Mouse (Mus musculus): ENCODE measurements at regions not wholly inside any gene's neighbourhood (a gene's known extent, or its start where the extent isn't known, plus 50 kb on each side); places are given as distances from the start of the nearest gene placed in this dataset.

- ATAC-seq (ENCODE audit: insufficient read depth, low read depth) (no peak), DNase-seq (ENCODE audit: low spot score) (no peak)
- no peaks in the 10 kb centered on the region for H3K27me3 ChIP-seq (ENCODE audit: control insufficient read depth, insufficient read depth, low read length)
- H3K27ac ChIP-seq (ENCODE audit: low read depth), result no peak overlapping the region
- no peaks in the 10 kb centered on the region for H3K4me1 ChIP-seq (ENCODE audit: control insufficient read depth, insufficient read depth)
- H3K4me3 ChIP-seq (ENCODE audit: low read depth, low read length), result no peak overlapping the region
- no peak overlapping the region for H3K4me2 ChIP-seq (ENCODE audit: low read depth, low read length)
- WGBS, result 86% methylated on average over 4 of the region's 4 CpGs
- no peak overlapping the region for H3K9ac ChIP-seq (replicated peaks; ENCODE audit: low read depth, low read length)
- H3K9me3 ChIP-seq (replicated peaks; ENCODE audit: control insufficient read depth, low read length), result no peaks in the 10 kb centered on the region
- TF ChIP-seq EP300 (IDR thresholded peaks at IDR 0.05; ENCODE audit: low read depth) (no peak), CTCF (IDR thresholded peaks at IDR 0.05; ENCODE audit: low read depth) (no peak)
- H3K36me3 ChIP-seq (replicated peaks; ENCODE audit: control insufficient read depth, insufficient read depth, low read length), result no peaks in the 10 kb centered on the region
These were observed 400.1 kb downstream of the Ttll7 start for GRCm38 (mm10) chr3:147252226-147252788.

GRCm38 (mm10) chr3:147252812-147253211 lies 400.6 kb downstream of the Ttll7 start:
- Histone ChIP-seq H3K36me3 (replicated peaks; ENCODE audit: control insufficient read depth, insufficient read depth, low read length) (no peaks in the 10 kb centered on the region), H3K4me2 (ENCODE audit: low read depth, low read length) (no peak overlapping the region), H3K27me3 (ENCODE audit: control insufficient read depth, insufficient read depth, low read length) (no peaks in the 10 kb centered on the region), H3K9me3 (replicated peaks; ENCODE audit: control insufficient read depth, low read length) (no peaks in the 10 kb centered on the region), H3K27ac (ENCODE audit: low read depth) (no peak overlapping the region), H3K4me3 (ENCODE audit: low read depth, low read length) (no peak overlapping the region), H3K4me1 (ENCODE audit: control insufficient read depth, insufficient read depth) (no peaks in the 10 kb centered on the region), H3K9ac (replicated peaks; ENCODE audit: low read depth, low read length) (no peak overlapping the region)
- no peak for ATAC-seq (ENCODE audit: insufficient read depth, low read depth)
- 56% methylated on average over 6 of the region's 6 CpGs for WGBS
- no peak for TF ChIP-seq CTCF (IDR thresholded peaks at IDR 0.05; ENCODE audit: low read depth)
- no peak for TF ChIP-seq EP300 (IDR thresholded peaks at IDR 0.05; ENCODE audit: low read depth)
- no peak for DNase-seq (ENCODE audit: low spot score)

- Histone ChIP-seq H3K27ac (ENCODE audit: low read depth) (no peak overlapping the region), H3K4me3 (ENCODE audit: low read depth, low read length) (no peak overlapping the region), H3K27me3 (ENCODE audit: control insufficient read depth, insufficient read depth, low read length) (no peaks in the 10 kb centered on the region), H3K9me3 (replicated peaks; ENCODE audit: control insufficient read depth, low read length) (no peaks in the 10 kb centered on the region), H3K4me2 (ENCODE audit: low read depth, low read length) (no peak overlapping the region), H3K4me1 (ENCODE audit: control insufficient read depth, insufficient read depth) (no peaks in the 10 kb centered on the region), H3K9ac (replicated peaks; ENCODE audit: low read depth, low read length) (no peak overlapping the region), H3K36me3 (replicated peaks; ENCODE audit: control insufficient read depth, insufficient read depth, low read length) (no peaks in the 10 kb centered on the region)
- no peak for DNase-seq (ENCODE audit: low spot score)
- TF ChIP-seq CTCF (IDR thresholded peaks at IDR 0.05; ENCODE audit: low read depth), result no peak
- TF ChIP-seq EP300 (IDR thresholded peaks at IDR 0.05; ENCODE audit: low read depth), result no peak
- no peak for ATAC-seq (ENCODE audit: insufficient read depth, low read depth)
- 67% methylated on average over 5 of the region's 5 CpGs for WGBS
These were observed 402.3 kb downstream of the Ttll7 start for GRCm38 (mm10) chr3:147254454-147254853.

GRCm38 (mm10) chr3:147260958-147261595 lies 408.9 kb downstream of the Ttll7 start:
- no peak overlapping the region for H3K27ac ChIP-seq (ENCODE audit: low read depth)
- ATAC-seq (ENCODE audit: insufficient read depth, low read depth), result no peak
- H3K9ac ChIP-seq (replicated peaks; ENCODE audit: low read depth, low read length), result no peak overlapping the region
- TF ChIP-seq EP300 (IDR thresholded peaks at IDR 0.05; ENCODE audit: low read depth) (no peak), CTCF (IDR thresholded peaks at IDR 0.05; ENCODE audit: low read depth) (no peak)
- no peaks in the 10 kb centered on the region for H3K27me3 ChIP-seq (ENCODE audit: control insufficient read depth, insufficient read depth, low read length)
- 67% methylated on average over 10 of the region's 10 CpGs for WGBS
- no peaks in the 10 kb centered on the region for H3K36me3 ChIP-seq (replicated peaks; ENCODE audit: control insufficient read depth, insufficient read depth, low read length)
- H3K4me1 ChIP-seq (ENCODE audit: control insufficient read depth, insufficient read depth), result no peaks in the 10 kb centered on the region
- H3K4me3 ChIP-seq (ENCODE audit: low read depth, low read length), result no peak overlapping the region
- no peak overlapping the region for H3K4me2 ChIP-seq (ENCODE audit: low read depth, low read length)
- no peak for DNase-seq (ENCODE audit: low spot score)
- no peaks in the 10 kb centered on the region for H3K9me3 ChIP-seq (replicated peaks; ENCODE audit: control insufficient read depth, low read length)

- Histone ChIP-seq H3K36me3 (replicated peaks; ENCODE audit: control insufficient read depth, insufficient read depth, low read length) (no peaks in the 10 kb centered on the region), H3K9ac (replicated peaks; ENCODE audit: low read depth, low read length) (no peak overlapping the region), H3K4me2 (ENCODE audit: low read depth, low read length) (no peak overlapping the region), H3K27ac (ENCODE audit: low read depth) (peak overlapping the region; percentile 47), H3K27me3 (ENCODE audit: control insufficient read depth, insufficient read depth, low read length) (no peaks in the 10 kb centered on the region), H3K9me3 (replicated peaks; ENCODE audit: control insufficient read depth, low read length) (no peaks in the 10 kb centered on the region), H3K4me3 (ENCODE audit: low read depth, low read length) (no peak overlapping the region), H3K4me1 (ENCODE audit: control insufficient read depth, insufficient read depth) (no peaks in the 10 kb centered on the region)
- 48% methylated on average over 5 of the region's 5 CpGs for WGBS
- no peak for ATAC-seq (ENCODE audit: insufficient read depth, low read depth)
- no peak for DNase-seq (ENCODE audit: low spot score)
- no peak for TF ChIP-seq EP300 (IDR thresholded peaks at IDR 0.05; ENCODE audit: low read depth)
- TF ChIP-seq CTCF (IDR thresholded peaks at IDR 0.05; ENCODE audit: low read depth), result no peak
These were observed 414.4 kb downstream of the Ttll7 start for GRCm38 (mm10) chr3:147266556-147266955.

- no peak for ATAC-seq (ENCODE audit: insufficient read depth, low read depth)
- Histone ChIP-seq H3K4me1 (ENCODE audit: control insufficient read depth, insufficient read depth) (no peaks in the 10 kb centered on the region), H3K4me2 (ENCODE audit: low read depth, low read length) (no peak overlapping the region), H3K36me3 (replicated peaks; ENCODE audit: control insufficient read depth, insufficient read depth, low read length) (no peaks in the 10 kb centered on the region), H3K4me3 (ENCODE audit: low read depth, low read length) (no peak overlapping the region), H3K27ac (ENCODE audit: low read depth) (no peak overlapping the region), H3K9me3 (replicated peaks; ENCODE audit: control insufficient read depth, low read length) (no peaks in the 10 kb centered on the region), H3K27me3 (ENCODE audit: control insufficient read depth, insufficient read depth, low read length) (no peaks in the 10 kb centered on the region), H3K9ac (replicated peaks; ENCODE audit: low read depth, low read length) (no peak overlapping the region)
- TF ChIP-seq EP300 (IDR thresholded peaks at IDR 0.05; ENCODE audit: low read depth) (no peak), CTCF (IDR thresholded peaks at IDR 0.05; ENCODE audit: low read depth) (no peak)
- no peak for DNase-seq (ENCODE audit: low spot score)
- 60% methylated on average over 3 of the region's 3 CpGs for WGBS
These were observed 421.3 kb downstream of the Ttll7 start for GRCm38 (mm10) chr3:147273446-147273845.
